Mouse (Mus musculus) splenic B cell, adult 2 months (primary cell): ENCODE results near the gene Pced1b.

Experiments used
- DNase-seq: peaks from one replicate; pipeline ENCODE4 v3.0.0-alpha.2; 2011; ENCODE audit warnings: low read depth, low spot score
- H3K27me3 ChIP-seq: 2 replicates; pipeline ENCODE4 v1.6.1; 2012; ENCODE audit warnings: mild to moderate bottlenecking, low read length, moderate library complexity, mixed read lengths; ENCODE audit not compliant: control insufficient read depth, poor library complexity, insufficient read depth, severe bottlenecking
- H3K36me3 ChIP-seq: 2 replicates; pipeline ENCODE4 v1.6.1; 2012; ENCODE audit warnings: mild to moderate bottlenecking, low read length, moderate library complexity, mixed read lengths; ENCODE audit not compliant: control insufficient read depth, poor library complexity, insufficient read depth, severe bottlenecking

Pced1b gene

DNA sequence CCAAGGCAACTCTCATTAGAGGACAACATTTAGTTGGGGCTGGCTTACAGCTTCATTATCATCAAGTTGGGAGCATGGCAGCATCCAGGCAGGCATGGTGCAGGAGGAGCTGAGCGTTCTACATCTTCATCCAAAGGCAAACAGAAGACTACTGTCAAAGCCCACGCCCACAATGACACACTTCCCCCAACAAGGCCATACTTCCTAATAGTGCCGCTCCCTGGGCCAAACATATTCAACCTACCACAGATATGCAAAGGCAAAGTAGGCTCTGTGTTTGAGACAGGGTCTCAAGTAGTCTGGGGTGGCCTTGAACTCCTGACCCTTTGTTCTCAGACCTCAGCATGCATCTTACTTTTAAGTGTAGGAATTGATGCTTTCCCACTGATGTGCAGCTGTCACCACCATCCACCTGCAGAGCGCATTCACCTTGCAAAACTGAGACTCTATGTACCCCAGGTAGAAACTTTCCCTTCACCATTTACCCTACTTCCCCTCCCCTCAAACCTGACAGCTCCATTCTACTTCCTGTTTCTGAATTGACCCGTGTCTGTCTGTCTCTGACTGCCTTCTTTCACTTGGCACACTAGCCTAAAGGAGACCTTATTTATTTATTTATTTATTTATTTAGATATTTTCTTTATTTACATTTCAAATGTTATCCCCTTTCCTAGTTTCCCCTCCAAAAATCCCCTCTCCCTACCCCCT lies 40.7 kb downstream of the Pced1b start:
- Histone ChIP-seq H3K27me3 (no peaks in the 10 kb centered on the region; the same call in 1 of the 2 replicates), H3K36me3 (0 out of 2 replicates have a peak, but pooled peaks cover 2% of the 10 kb centered on the region)
- DNase-seq: peak; percentile 54

DNA sequence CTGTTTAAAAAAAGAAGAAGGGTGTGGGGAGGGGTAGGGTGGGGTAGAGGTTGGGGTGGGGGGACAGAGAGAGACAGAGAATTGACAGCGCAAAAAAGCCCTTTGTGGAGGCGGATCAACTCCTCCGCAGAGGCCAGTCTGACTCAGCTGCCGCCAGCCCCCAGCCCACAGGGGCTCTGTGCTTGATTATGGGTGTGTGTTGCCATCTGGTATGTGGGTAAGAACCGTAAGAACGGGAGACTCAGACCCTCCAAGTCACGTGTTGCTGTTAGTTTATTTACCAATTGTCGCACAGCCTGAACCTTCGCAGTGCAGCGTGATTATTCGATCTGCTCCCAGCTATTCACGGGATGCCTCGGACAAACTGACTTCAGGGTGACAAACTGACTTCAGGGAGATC lies 41.8 kb downstream of the Pced1b start:
- 0 out of 2 replicates have a peak, but pooled peaks cover 2% of the 10 kb centered on the region for H3K36me3 ChIP-seq
- H3K27me3 ChIP-seq: no peaks in the 10 kb centered on the region; the same call in 1 of the 2 replicates
- no peak for DNase-seq

- no peak for DNase-seq
- 0 out of 2 replicates have a peak, but pooled peaks cover 2% of the 10 kb centered on the region for H3K36me3 ChIP-seq
- no peaks in the 10 kb centered on the region; the same call in 1 of the 2 replicates for H3K27me3 ChIP-seq
These were observed 42.3 kb downstream of the Pced1b start for GRCm38 (mm10) chr15:97289176-97289575.

DNA sequence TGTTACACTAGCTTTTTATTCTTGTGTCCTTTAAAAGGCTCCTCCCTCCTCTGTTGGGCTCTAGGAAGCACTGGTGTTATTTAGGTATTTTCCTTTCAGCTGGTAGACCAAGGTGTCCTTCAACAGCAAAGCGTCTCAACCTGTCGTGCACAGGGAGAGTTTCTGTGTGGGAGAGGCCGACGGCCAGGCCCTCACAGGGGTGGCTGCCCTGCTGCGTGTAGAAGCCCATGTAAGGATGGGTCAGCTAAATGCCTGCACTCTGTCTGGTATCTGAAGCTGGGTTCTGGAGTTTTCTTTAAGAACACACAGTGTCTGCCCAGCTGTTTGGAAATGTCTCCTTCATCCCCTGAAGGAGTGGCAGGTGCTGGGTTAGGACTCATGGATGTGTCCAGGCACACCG lies 43.4 kb downstream of the Pced1b start:
- no peak for DNase-seq
- 0 out of 2 replicates have a peak, but pooled peaks cover 2% of the 10 kb centered on the region for H3K36me3 ChIP-seq
- H3K27me3 ChIP-seq: no peaks in the 10 kb centered on the region; the same call in 1 of the 2 replicates

- DNase-seq: no peak
- 0 out of 2 replicates have a peak, but pooled peaks cover 2% of the 10 kb centered on the region for H3K36me3 ChIP-seq
- no peaks in the 10 kb centered on the region; the same call in 1 of the 2 replicates for H3K27me3 ChIP-seq
These were observed 44.6 kb downstream of the Pced1b start for GRCm38 (mm10) chr15:97291291-97292050.

DNA sequence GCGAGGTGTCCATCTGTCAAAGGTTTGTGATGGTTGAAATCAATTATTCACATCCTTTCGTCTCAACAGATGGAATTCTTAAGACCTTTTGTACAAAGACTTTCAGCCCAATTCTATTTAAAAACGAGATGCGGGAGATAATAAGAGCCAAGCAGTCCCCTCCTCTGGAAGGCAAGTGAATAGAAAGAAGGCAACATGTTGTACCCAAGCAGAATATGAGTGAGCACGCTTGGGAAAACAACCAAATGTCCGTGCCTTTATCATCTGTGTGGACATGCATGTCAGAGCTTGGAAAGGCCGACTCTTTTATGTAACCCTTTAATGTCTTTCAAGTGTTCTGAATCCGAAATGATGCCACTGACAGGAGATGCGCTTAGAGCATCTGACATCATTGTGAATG lies 61.0 kb downstream of the Pced1b start:
- no peak for DNase-seq
- Histone ChIP-seq H3K27me3 (no peaks in the 10 kb centered on the region), H3K36me3 (no peaks in the 10 kb centered on the region)

DNA sequence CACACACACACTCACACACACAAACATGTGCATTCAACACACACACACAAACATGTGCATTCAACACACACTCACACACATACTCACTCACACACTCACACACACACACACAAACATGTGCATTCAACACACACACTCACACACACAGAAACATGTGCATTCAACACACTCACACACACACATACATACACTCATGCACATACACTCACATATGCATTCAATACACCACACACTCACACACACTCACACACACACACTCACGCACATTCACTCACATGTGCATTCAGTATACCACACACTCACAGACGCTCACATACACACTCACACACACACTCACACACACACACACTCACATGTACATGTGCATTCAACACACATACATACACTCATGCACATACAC lies 62.6 kb downstream of the Pced1b start:
- Histone ChIP-seq H3K27me3 (no peaks in the 10 kb centered on the region), H3K36me3 (no peaks in the 10 kb centered on the region)
- DNase-seq: no peak

DNA sequence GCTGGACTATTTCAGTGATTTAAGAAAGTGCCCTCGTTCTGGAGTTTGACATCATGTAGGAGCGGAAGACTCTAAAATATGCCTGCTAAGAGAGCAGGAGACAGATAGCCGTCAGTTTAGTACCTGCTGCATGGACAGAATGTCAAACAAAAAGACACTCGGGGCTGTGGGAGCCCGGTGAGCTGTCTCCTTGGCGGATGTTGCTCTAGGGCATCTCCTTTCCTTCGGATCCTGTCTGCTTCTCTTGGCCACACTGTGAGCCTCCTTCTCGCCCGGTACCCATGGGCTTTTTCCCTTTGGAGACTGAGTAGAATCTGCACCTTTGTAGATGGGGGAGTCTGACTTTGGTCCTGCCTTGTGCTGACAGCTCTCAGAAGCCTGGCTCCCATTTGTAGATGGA lies 63.3 kb downstream of the Pced1b start:
- Histone ChIP-seq H3K36me3 (no peaks in the 10 kb centered on the region), H3K27me3 (no peaks in the 10 kb centered on the region)
- DNase-seq: no peak

DNA sequence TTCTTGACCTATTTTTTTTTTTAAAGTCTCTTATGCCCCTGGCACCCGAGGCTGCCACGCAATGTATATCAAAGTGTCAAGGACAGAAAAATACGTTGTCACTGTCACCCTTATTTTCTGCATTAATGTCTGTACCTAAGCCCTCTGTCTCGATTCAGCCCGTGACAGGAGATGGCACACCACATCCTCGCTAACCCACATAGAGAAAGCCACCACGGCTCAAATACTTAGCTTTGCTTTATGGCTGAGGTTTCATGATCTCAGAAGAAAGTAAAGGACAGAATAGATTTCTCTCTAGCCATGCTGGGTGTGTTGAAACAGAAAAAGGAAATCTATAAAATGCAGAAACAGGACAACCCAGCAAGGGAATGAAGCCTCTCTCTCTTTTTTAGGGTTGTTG lies 64.3 kb downstream of the Pced1b start:
- Histone ChIP-seq H3K27me3 (no peaks in the 10 kb centered on the region), H3K36me3 (no peaks in the 10 kb centered on the region)
- DNase-seq: no peak

- no peak for DNase-seq
- no peaks in the 10 kb centered on the region for H3K36me3 ChIP-seq
- H3K27me3 ChIP-seq: no peaks in the 10 kb centered on the region
These were observed 65.0 kb downstream of the Pced1b start for GRCm38 (mm10) chr15:97311937-97312336.

DNA sequence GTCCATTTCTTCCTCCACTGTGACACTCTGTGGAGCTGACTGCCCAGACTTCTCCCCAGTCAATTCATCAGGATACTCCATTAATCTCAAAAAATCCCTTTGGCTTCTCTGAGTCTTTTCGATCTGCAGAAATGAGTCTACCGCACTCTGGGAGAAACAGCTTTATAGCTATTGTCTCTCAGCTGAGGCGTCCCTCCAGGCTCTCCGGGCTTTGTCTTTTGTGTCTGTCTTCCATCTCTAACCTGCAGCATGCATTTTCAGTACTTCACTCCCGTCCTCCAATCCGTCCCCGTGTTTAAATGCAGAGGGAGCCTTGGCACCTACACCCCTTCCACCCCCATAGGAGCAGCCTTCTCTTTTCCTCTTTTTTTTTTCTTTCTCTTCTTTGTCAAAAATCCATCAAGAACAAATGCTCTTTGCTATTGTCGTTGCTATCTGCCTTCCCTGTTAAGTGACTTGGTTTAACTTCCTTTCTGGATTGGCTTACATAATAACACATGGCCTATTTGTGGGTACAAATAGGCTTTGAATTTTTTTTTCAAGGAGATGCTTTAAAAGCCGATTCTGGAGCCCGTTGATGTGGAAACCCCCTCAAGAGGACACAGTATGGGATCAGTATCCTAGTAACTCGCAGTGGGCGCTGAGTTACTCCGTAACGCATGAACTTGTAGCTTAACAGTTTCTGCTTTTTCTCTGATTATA lies 68.0 kb downstream of the Pced1b start:
- DNase-seq: no peak
- Histone ChIP-seq H3K36me3 (no peaks in the 10 kb centered on the region), H3K27me3 (no peaks in the 10 kb centered on the region)

DNA sequence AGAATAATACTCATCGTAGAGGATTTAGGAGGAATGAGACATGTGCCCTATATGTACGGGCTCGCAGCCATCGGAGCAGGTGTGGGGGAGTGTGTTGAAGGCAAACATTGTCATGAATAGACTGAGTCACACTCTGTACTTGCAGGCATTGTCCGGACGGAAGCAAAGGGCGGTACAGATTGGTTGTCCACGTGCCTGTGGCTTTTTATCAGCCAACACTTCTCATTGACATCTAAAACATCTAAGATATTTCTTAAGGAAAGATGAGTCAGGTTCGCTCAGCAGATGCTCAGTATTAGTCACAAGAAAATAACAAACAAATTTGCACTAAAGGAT lies 68.5 kb downstream of the Pced1b start:
- no peak for DNase-seq
- Histone ChIP-seq H3K27me3 (no peaks in the 10 kb centered on the region), H3K36me3 (no peaks in the 10 kb centered on the region)

DNA sequence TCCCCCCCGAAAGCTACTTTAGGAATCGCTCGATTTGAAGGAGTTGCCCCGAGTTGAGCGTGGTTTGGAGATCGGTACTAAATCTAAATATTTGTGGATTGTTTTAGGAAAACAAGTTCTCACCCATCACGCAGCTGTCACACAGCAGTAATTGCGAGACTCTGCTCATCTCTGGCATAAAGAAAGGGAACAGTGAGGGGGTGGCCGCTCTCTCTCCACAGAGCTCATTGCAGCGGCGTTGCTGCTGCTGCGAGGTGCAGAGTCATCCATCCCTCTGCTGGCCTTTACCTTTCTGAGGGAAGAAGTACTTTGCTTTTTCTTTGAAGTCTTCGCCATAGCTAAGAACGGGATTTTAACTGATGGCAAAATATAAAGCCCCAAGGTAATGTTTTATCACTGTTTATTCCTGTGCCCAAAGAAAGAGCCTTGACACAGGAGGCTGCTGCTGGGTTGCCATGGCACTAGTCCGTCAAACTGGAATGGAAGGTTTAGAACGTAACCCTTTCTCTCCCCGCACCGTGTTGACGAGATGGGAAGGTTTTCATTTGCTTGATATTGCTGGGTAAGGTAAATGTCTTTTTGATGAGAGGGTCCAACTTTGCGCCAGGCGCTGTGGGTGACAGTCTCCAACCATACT lies 71.6 kb downstream of the Pced1b start:
- no peak for DNase-seq
- Histone ChIP-seq H3K27me3 (no peaks in the 10 kb centered on the region), H3K36me3 (no peaks in the 10 kb centered on the region)

GRCm38 (mm10) chr15:97322821-97323220 lies 75.9 kb downstream of the Pced1b start:
- DNase-seq: no peak
- H3K27me3 ChIP-seq: no peaks in the 10 kb centered on the region

More at GRCm38 (mm10) chr15:97322821-97323220, 75.9 kb downstream of the Pced1b start:
- no peaks in the 10 kb centered on the region for H3K36me3 ChIP-seq
